In genomic region chr11:77028157-77028556, GRCm38 (mm10) we compare ENCODE assay signal across 23 mouse cellular contexts. TPM values are rescaled to one million over a fixed set of nuclear protein-coding genes. Genes with fewer than 3 reads are reported as not detected.
DNase-seq lines count a peak whose midpoint lies in the region; ATAC-seq and TF ChIP-seq lines count a peak whose summit lies in the region.
"Had no signal": no experiment of that assay in that cellular context is flagged by ENCODE, and none has a peak within 500 bp of the region (broad histone marks: within the 10 kb centered on the region; RNA-seq: fewer than 3 reads in every experiment).

No protein-coding gene starts in this region.

- no peak overlapping the region for H3K4me3 ChIP-seq in liver, postnatal 0 days (ENCODE audit: low read depth, low read length)
- H3K4me3 ChIP-seq: embryonic facial prominence, embryonic 10.5 days; embryonic facial prominence, embryonic 12.5 days; forebrain, embryonic 13.5 days; forebrain, embryonic 15.5 days had no signal

- ATAC-seq in liver, postnatal 0 days: peak; percentile 55; the same call in 1 of the 2 replicates
- peak; percentile 61; the same call in 1 of the 2 replicates for ATAC-seq in monocyte, adult 5-6 weeks (replicated peaks; ENCODE audit: insufficient number of reproducible peaks, low FRiP score, low TSS enrichment, poor library complexity, severe bottlenecking)
- ATAC-seq: activated CD4-positive, CD25-positive, alpha-beta regulatory T cell, adult 4 months; CD4-positive, CD25-positive, alpha-beta regulatory T cell, adult 4 months; forebrain, embryonic 13.5 days; forebrain, embryonic 15.5 days; Patski had no signal

- H3K4me1 ChIP-seq in liver, postnatal 0 days (ENCODE audit: insufficient read depth): peaks cover 2% of the 10 kb centered on the region; the same call in 1 of the 2 replicates
- H3K4me1 ChIP-seq: embryonic facial prominence, embryonic 10.5 days; embryonic facial prominence, embryonic 12.5 days; forebrain, embryonic 13.5 days; forebrain, embryonic 15.5 days had no signal

- no peak overlapping the region for H3K27ac ChIP-seq in liver, postnatal 0 days (ENCODE audit: low read depth)
- H3K27ac ChIP-seq: embryonic facial prominence, embryonic 10.5 days; embryonic facial prominence, embryonic 12.5 days; forebrain, embryonic 13.5 days; forebrain, embryonic 15.5 days had no signal

- H3K36me3 ChIP-seq in liver, postnatal 0 days (replicated peaks; ENCODE audit: insufficient read depth, low read length): no peaks in the 10 kb centered on the region
- H3K36me3 ChIP-seq: embryonic facial prominence, embryonic 10.5 days; embryonic facial prominence, embryonic 12.5 days; forebrain, embryonic 15.5 days; G1E had no signal

- no peaks in the 10 kb centered on the region for H3K27me3 ChIP-seq in liver, postnatal 0 days (ENCODE audit: insufficient read depth, low read length)
- H3K27me3 ChIP-seq: embryonic facial prominence, embryonic 12.5 days; forebrain, embryonic 13.5 days; forebrain, embryonic 15.5 days had no signal

- 71% methylated on average over 3 of the region's 3 CpGs for WGBS in liver, postnatal 0 days (ENCODE audit: insufficient replicate concordance)

- peak; percentile 21 for DNase-seq in heart, adult 11 months
- no peak for DNase-seq in heart, postnatal 4 days
- no peak for DNase-seq in liver, postnatal 0 days
- no peak for DNase-seq in liver
- DNase-seq: adrenal gland, adult 8-10 months; adrenal gland, postnatal 14 days; adrenal gland, postnatal 36 days; B cell, adult 2 months; cerebellum, adult 11-12 months; cerebellum, adult 2 months; cerebellum, adult 9-10 months; cerebellum, postnatal 10 days; cerebellum, postnatal 25 days had no signal

- H3K9me3 ChIP-seq in liver, postnatal 0 days (ENCODE audit: low read length): no peaks in the 10 kb centered on the region
- H3K9me3 ChIP-seq: embryonic facial prominence, embryonic 10.5 days; embryonic facial prominence, embryonic 12.5 days; forebrain, embryonic 13.5 days; forebrain, embryonic 15.5 days; G1E had no signal

- no peak overlapping the region for H3K4me2 ChIP-seq in liver, postnatal 0 days (ENCODE audit: low read depth, low read length)
- H3K4me2 ChIP-seq: embryonic facial prominence, embryonic 12.5 days; forebrain, embryonic 13.5 days; forebrain, embryonic 15.5 days had no signal

- TF ChIP-seq EP300 in liver, postnatal 0 days (IDR thresholded peaks at IDR 0.05; ENCODE audit: low read depth): no peak

- no peak for TF ChIP-seq CTCF in liver, postnatal 0 days (IDR thresholded peaks at IDR 0.05; ENCODE audit: low read depth)

- no peak overlapping the region for H3K9ac ChIP-seq in liver, postnatal 0 days (replicated peaks)
- H3K9ac ChIP-seq: embryonic facial prominence, embryonic 12.5 days; forebrain, embryonic 13.5 days; forebrain, embryonic 15.5 days had no signal

RNA-seq across cellular contexts. Expression of gene Slc6a4, which starts 29.8 kb away (rescaled TPM):
- under 1 TPM; 0.62 to 0.74 TPM for total RNA-seq in heart, postnatal 4 days (2021)
- 1.3 and 2.0 TPM in 2 replicates for polyA plus RNA-seq in liver, postnatal 0 days (2015; fragmentation: Nextera tagmentation; extraction: Ambion mirVana)
- total RNA-seq in monocyte, adult 5-6 weeks (2017): 5.0 to 11.6 TPM (median 11.4 TPM) in 3 replicates
- total RNA-seq: CH12.LX had no signal
- polyA plus RNA-seq: activated CD4-positive, CD25-positive, alpha-beta regulatory T cell, adult 4 months; G1E had no signal

RNA-seq across cellular contexts. Expression of gene Nsrp1, which starts 50.1 kb away (rescaled TPM):
- 10 to 100 TPM; 14.9 to 15.2 TPM for total RNA-seq in heart, postnatal 4 days (2021)
- polyA plus RNA-seq in liver, postnatal 0 days (2015; fragmentation: Nextera tagmentation; extraction: Ambion mirVana): 33.9 and 34.3 TPM in 2 replicates
- 38.3 to 53.1 TPM (median 43.4 TPM) in 3 replicates for total RNA-seq in monocyte, adult 5-6 weeks (2017)
